Mouse (Mus musculus) liver, adult 2 months (tissue): ENCODE measurements around the gene Slc38a10. TPM values are rescaled to one million over a fixed set of nuclear protein-coding genes. Genes with fewer than 3 reads are reported as not detected.

Experiments
- DNase-seq: peaks from one replicate; pipeline ENCODE4 v3.0.0-alpha.2; 2011; ENCODE audit warnings: low read depth, low spot score; ENCODE audit errors: extremely low read depth
- H3K27ac ChIP-seq: fragments of 200-500 bp; replicated peaks from 2 replicates; pipeline ENCODE4 v1.5.1; 2012; ENCODE audit warnings: low read depth, mild to moderate bottlenecking, control low read depth, inconsistent platforms, low read length; ENCODE audit not compliant: insufficient read depth
- H3K27me3 ChIP-seq: fragments of 200-500 bp; 2 replicates; pipeline ENCODE4 v1.6.1; 2012; ENCODE audit warnings: mild to moderate bottlenecking, moderate library complexity, low read length, inconsistent platforms; ENCODE audit not compliant: control insufficient read depth, insufficient read depth
- H3K36me3 ChIP-seq: fragments of 200-500 bp; 2 replicates; pipeline ENCODE4 v1.6.1; 2012; ENCODE audit warnings: low read length, inconsistent platforms; ENCODE audit not compliant: control insufficient read depth, insufficient read depth
- H3K4me1 ChIP-seq: fragments of 200-500 bp; 2 replicates; pipeline ENCODE4 v1.6.1; 2011; ENCODE audit warnings: low read length; ENCODE audit not compliant: control insufficient read depth, insufficient read depth
- H3K4me3 ChIP-seq: fragments of 200-500 bp; 2 replicates; pipeline ENCODE4 v1.5.1; 2011; ENCODE audit warnings: low read depth, mild to moderate bottlenecking, control low read depth, low read length, moderate library complexity; ENCODE audit not compliant: insufficient read depth
- H3K79me2 ChIP-seq: fragments of 200-500 bp; 2 replicates; pipeline ENCODE4 v1.6.1; 2012; ENCODE audit warnings: inconsistent platforms, mild to moderate bottlenecking, low read length, moderate library complexity; ENCODE audit not compliant: control insufficient read depth, insufficient read depth
- H3K9ac ChIP-seq: fragments of 200-500 bp; 2 replicates; pipeline ENCODE4 v1.6.1; 2012; ENCODE audit warnings: low read depth, mild to moderate bottlenecking, control low read depth, inconsistent platforms, low read length
- CTCF ChIP-seq: fragments of 200-500 bp; IDR thresholded peaks from 2 replicates; pipeline ENCODE4 v1.5.1; 2011; ENCODE audit warnings: low read depth, low read length, control low read depth
- POLR2A ChIP-seq: fragments of 200-500 bp; IDR thresholded peaks from 2 replicates; pipeline ENCODE4 v1.6.1; 2011; ENCODE audit warnings: low read length, control low read depth; ENCODE audit not compliant: insufficient read depth; ENCODE audit errors: extremely low read depth
- WGBS: fragments of 180-500 bp; shearing (Covaris S2); methylation state at CpG from one replicate; pipeline ENCODE4 v1.1.7; 2018; 5-methylcytosine and 5-hydroxymethylcytosine counted together
- polyA plus RNA-seq: library from polyadenylated mRNA; depleted of rRNA; stranded (reverse); fragments of >200 nt; gene quantifications from 2 replicates; pipeline ENCODE4 v1.2.3, GENCODE M21; 2012
- total RNA-seq: library from RNA; depleted of rRNA; stranded (reverse); fragments of >200 nt; gene quantifications from 2 replicates; pipeline ENCODE4 v1.2.3, GENCODE M21; 2014

The Slc38a10 gene
- total and polyA plus RNA-seq, 2 experiments: 41.1 to 90.2 TPM

DNA sequence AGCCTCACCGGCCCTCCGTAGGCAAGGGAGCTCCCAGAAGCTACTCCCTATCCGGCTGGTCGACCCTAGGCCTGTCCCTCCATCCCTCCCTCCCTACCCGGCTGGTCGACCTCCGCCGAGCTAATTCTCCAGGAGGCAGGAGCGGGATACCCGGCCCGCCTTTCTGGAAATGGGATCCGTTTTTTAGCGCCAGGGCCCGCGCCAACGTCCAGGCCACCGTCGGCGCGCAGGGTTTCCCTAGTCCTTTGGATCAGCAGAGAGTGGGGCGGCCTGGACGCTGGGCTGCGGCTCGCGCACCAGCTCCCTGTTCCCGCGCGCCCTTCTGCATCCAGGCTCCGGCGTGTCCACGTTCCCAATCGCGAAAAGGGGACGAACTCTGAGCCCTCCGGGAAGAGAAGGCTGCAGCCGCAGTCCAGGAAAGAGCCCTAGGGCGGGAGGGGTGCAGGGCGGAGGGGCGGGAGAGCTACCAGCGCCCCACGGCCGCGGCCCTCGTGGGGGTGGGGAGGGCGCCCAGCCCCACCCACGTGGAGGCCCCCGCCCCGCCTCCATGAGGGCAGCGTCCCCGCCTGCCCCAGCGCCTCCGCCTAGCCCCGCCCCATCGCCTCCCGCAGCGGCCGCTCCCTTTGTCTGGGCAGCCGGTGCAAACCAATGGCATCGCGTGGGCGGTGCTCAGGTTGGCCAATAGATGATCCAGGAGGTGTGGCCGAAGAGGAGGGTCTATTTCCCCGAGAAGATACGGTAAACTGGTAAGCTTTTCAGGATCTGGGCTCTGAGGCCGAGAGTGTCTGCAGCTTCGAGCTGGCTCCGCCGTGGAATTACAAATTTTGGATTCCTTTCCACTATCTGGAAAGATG lies 38.5 kb upstream of the Slc38a10 start:
- peak overlapping the region; percentile 95 for H3K9ac ChIP-seq
- WGBS: under 1% methylated on average over 68 of the region's 68 CpGs
- H3K79me2 ChIP-seq: peaks cover 19% of the 10 kb centered on the region; the same call in 1 of the 2 replicates
- peak overlapping the region; percentile 94 for H3K27ac ChIP-seq
- no peaks in the 10 kb centered on the region for H3K27me3 ChIP-seq
- H3K36me3 ChIP-seq: no peaks in the 10 kb centered on the region
- TF ChIP-seq POLR2A (peak; percentile 92), CTCF (no peak)
- peak overlapping the region; percentile 91 for H3K4me3 ChIP-seq
- peak; percentile 94 for DNase-seq
- peaks cover 6% of the 10 kb centered on the region for H3K4me1 ChIP-seq

DNA sequence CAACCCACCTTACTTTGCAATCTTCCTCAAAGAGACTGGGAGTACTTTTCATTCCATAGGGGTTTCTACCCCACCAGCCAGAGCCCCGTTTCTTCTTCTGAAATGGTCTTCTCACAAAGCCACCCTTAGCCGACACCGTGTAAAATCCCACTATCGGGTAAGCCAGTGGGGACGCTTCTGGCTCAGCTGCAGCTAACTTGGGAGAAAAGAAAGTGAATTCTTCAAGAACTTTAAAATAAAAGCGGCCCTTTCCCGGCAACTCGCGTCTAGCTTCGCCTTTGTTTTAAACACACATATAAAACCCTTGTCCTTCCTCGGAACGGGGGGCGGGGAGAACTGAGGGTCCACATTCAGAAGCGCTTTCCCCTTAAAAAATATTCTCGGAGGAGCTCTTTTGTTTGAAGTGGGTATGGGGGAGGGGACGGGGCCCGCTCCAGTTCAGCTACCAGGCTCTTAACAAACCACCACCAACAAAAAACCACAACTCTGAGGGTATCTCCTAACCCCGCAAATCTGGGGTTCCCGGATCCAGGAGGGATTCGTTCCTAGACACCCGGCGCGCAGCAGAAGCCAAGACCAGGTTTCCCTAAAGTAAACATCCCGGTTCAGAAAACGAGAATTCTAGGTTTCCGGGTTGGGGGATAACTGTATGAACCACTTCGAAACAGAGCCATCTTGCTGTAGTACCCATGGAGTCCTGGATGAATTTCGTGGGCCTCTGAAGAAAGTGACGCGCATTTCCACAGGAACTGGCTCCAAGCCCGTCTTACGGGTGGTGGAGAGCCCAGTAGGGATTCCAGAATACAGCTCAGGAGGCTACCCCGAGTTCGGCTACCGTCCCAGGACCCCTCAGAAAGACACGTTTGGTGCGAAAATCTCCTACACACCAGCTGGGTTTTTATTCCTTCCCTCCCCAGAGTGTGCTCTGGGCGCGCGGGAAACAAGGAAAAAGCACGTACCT lies 37.6 kb upstream of the Slc38a10 start:
- Histone ChIP-seq H3K79me2 (peaks cover 19% of the 10 kb centered on the region; the same call in 1 of the 2 replicates), H3K4me1 (peaks cover 13% of the 10 kb centered on the region), H3K4me3 (peak overlapping the region; percentile 91), H3K27ac (peak overlapping the region; percentile 94), H3K9ac (peak overlapping the region; percentile 95), H3K36me3 (no peaks in the 10 kb centered on the region), H3K27me3 (no peaks in the 10 kb centered on the region)
- TF ChIP-seq CTCF: no peak
- TF ChIP-seq POLR2A: no peak
- WGBS: under 1% methylated on average over 41 of the region's 41 CpGs
- peak; percentile 64 for DNase-seq

DNA sequence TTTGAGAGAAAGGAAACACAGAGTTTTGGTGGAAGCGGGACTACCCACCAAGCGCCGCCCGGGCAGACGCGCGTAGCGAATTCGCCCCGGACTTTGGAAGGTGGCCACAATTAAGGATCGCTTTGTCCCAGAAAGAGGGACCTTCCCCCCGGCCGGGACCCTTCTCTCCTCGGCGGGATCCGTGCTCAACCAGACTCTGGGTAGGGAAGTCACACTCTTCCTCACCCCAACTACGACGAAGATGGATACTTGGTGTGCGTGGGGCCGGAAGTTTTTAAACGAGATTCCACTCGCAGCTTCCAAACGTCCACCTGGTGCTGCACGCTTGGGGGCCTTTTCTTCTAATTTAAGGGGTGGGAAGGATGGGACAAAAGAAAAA lies 36.9 kb upstream of the Slc38a10 start:
- Histone ChIP-seq H3K9ac (peak overlapping the region; percentile 95), H3K4me1 (peaks cover 16% of the 10 kb centered on the region), H3K4me3 (peak overlapping the region; percentile 91), H3K27ac (peak overlapping the region; percentile 94), H3K36me3 (no peaks in the 10 kb centered on the region), H3K79me2 (peaks cover 19% of the 10 kb centered on the region; the same call in 1 of the 2 replicates), H3K27me3 (no peaks in the 10 kb centered on the region)
- peak; percentile 47 for DNase-seq
- under 1% methylated on average over 24 of the region's 24 CpGs for WGBS
- TF ChIP-seq POLR2A (no peak), CTCF (no peak)

DNA sequence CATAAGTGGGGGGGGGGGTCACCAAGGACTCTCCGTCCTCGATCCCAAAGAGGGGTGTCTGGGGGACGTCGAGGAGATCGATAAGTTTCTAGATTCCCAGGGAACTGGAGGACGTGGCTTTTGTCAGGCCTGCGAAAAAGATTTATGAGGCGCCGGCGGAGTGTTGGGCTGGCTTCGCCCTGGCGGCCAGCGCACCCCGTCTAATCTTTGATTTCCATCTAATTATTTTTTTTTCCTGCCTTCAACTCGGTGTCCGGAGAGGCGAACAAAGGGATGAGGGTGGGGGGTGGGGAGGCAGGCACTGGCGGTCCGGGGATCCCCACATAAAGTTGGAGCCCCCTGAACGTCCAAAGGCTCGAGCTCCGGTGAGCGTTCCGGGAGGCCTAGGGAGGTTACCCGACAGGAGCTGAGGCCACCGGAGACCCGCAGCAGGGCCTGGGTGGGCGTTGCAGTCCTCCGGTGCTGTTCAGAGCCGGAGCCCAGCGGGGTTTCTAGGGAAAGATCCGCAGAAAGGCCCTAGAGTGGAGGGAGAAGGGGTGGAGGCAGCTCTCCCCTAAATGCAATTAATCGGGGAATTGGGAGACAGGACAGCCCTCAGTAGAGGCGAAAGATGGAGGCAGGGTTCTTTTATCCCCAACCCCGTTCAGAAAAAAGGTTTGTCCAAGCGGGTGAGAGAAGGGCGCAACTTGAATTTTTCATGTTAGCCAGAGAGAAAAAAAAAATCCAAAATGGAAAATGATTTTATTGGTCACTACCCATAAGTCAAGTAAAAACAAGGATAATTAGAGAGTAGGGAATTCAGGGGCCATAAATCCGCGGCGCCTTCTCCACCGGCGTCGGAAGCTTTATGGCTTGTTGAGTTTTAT lies 36.3 kb upstream of the Slc38a10 start:
- Histone ChIP-seq H3K27ac (peak overlapping the region; percentile 94), H3K9ac (peak overlapping the region; percentile 95), H3K36me3 (no peaks in the 10 kb centered on the region), H3K4me1 (peaks cover 16% of the 10 kb centered on the region), H3K4me3 (peak overlapping the region; percentile 91), H3K79me2 (peaks cover 19% of the 10 kb centered on the region; the same call in 1 of the 2 replicates), H3K27me3 (no peaks in the 10 kb centered on the region)
- no peak for TF ChIP-seq POLR2A
- no peak for TF ChIP-seq CTCF
- 5% methylated on average over 43 of the region's 43 CpGs for WGBS
- DNase-seq: peak; percentile 10

DNA sequence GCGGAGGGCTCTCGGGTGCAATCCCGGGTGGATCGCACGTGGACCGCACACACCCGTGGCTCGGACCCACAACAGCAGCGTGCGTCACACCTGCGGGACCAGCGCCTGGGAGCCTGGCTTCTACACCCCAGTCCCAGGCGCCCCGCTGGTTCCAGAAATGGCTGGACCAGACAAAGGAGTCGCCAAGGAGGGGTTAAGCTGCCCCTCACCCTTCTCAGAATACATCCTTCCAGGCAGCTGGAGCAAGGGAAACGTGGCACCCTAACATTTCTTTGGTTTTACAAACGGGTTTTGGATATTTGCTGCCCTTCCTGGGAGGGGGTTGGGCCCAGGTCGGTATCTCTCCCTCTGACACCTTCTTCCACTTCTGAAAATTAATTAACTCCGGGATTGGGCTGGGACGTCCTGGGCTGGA lies 35.7 kb upstream of the Slc38a10 start:
- peaks cover 16% of the 10 kb centered on the region for H3K4me1 ChIP-seq
- peak overlapping the region; percentile 91 for H3K4me3 ChIP-seq
- no peak for TF ChIP-seq POLR2A
- TF ChIP-seq CTCF: no peak
- peaks cover 19% of the 10 kb centered on the region; the same call in 1 of the 2 replicates for H3K79me2 ChIP-seq
- peak overlapping the region; percentile 94 for H3K27ac ChIP-seq
- H3K27me3 ChIP-seq: no peaks in the 10 kb centered on the region
- H3K36me3 ChIP-seq: no peaks in the 10 kb centered on the region
- DNase-seq: peak; percentile 47
- WGBS: 7% methylated on average over 20 of the region's 20 CpGs
- peak overlapping the region; percentile 95 for H3K9ac ChIP-seq
